Mouse (Mus musculus): ENCODE results near the gene Dcbld2. TPM values are rescaled to one million over a fixed set of nuclear protein-coding genes. Genes with fewer than 3 reads are reported as not detected.

The Dcbld2 gene
- polyA plus RNA-seq, 1 experiment from 2014 or later = 16.1 TPM

- Histone ChIP-seq H3K4me3 (no peak overlapping the region), H3K9me3 (replicated peaks) (no peaks in the 10 kb centered on the region), H3K4me1 (replicated peaks) (peaks cover 22% of the 10 kb centered on the region), H3K27me3 (replicated peaks) (no peaks in the 10 kb centered on the region), H3K27ac (ENCODE audit: poor library complexity, severe bottlenecking) (no peak overlapping the region), H3K9ac (no peak overlapping the region), H3K4me2 (no peak overlapping the region), H3K36me3 (peaks cover 70% of the 10 kb centered on the region)
- 91% methylated on average over 14 of the region's 14 CpGs for WGBS
- ATAC-seq (ENCODE audit: insufficient number of reproducible peaks, low FRiP score) = no peak
Measured at GRCm38 (mm10) chr16:58464051-58464450, 55.8 kb downstream of the Dcbld2 start.

GRCm38 (mm10) chr16:58465412-58465811 lies 57.2 kb downstream of the Dcbld2 start:
- Histone ChIP-seq H3K36me3 (peaks cover 77% of the 10 kb centered on the region), H3K4me3 (no peak overlapping the region), H3K4me2 (no peak overlapping the region), H3K9ac (no peak overlapping the region), H3K9me3 (replicated peaks) (no peaks in the 10 kb centered on the region), H3K27me3 (replicated peaks) (no peaks in the 10 kb centered on the region), H3K27ac (ENCODE audit: poor library complexity, severe bottlenecking) (no peak overlapping the region), H3K4me1 (replicated peaks) (peaks cover 13% of the 10 kb centered on the region)
- 80% methylated on average over 9 of the region's 9 CpGs for WGBS
- no peak for ATAC-seq (ENCODE audit: insufficient number of reproducible peaks, low FRiP score)

- ATAC-seq (ENCODE audit: insufficient number of reproducible peaks, low FRiP score) = no peak
- no peak overlapping the region for H3K9ac ChIP-seq
- H3K4me1 ChIP-seq (replicated peaks) = peaks cover 10% of the 10 kb centered on the region
- H3K4me3 ChIP-seq = no peak overlapping the region
- H3K4me2 ChIP-seq = no peak overlapping the region
- peaks cover 66% of the 10 kb centered on the region for H3K36me3 ChIP-seq
- WGBS = 86% methylated on average over 8 of the region's 8 CpGs
- H3K27me3 ChIP-seq (replicated peaks) = no peaks in the 10 kb centered on the region
- H3K27ac ChIP-seq (ENCODE audit: poor library complexity, severe bottlenecking) = no peak overlapping the region
- H3K9me3 ChIP-seq (replicated peaks) = no peaks in the 10 kb centered on the region
Measured at GRCm38 (mm10) chr16:58470061-58470460, 61.8 kb downstream of the Dcbld2 start.

- 60% methylated on average over 4 of the region's 4 CpGs for WGBS
- Histone ChIP-seq H3K36me3 (peaks cover 62% of the 10 kb centered on the region), H3K4me2 (no peak overlapping the region), H3K9me3 (replicated peaks) (no peaks in the 10 kb centered on the region), H3K4me1 (replicated peaks) (peaks cover 13% of the 10 kb centered on the region), H3K27ac (ENCODE audit: poor library complexity, severe bottlenecking) (no peak overlapping the region), H3K27me3 (replicated peaks) (no peaks in the 10 kb centered on the region), H3K4me3 (no peak overlapping the region), H3K9ac (no peak overlapping the region)
- ATAC-seq (ENCODE audit: insufficient number of reproducible peaks, low FRiP score) = no peak
Measured at GRCm38 (mm10) chr16:58470841-58471240, 62.6 kb downstream of the Dcbld2 start.

GRCm38 (mm10) chr16:58474875-58475274 lies 66.6 kb downstream of the Dcbld2 start:
- H3K27ac ChIP-seq (ENCODE audit: poor library complexity, severe bottlenecking) = peak overlapping the region; percentile 45
- H3K9me3 ChIP-seq (replicated peaks) = peaks cover 6% of the 10 kb centered on the region; the same call in 1 of the 2 replicates
- no peak overlapping the region for H3K4me3 ChIP-seq
- H3K9ac ChIP-seq = no peak overlapping the region
- peaks cover 14% of the 10 kb centered on the region for H3K4me1 ChIP-seq (replicated peaks)
- no peak for ATAC-seq (ENCODE audit: insufficient number of reproducible peaks, low FRiP score)
- H3K4me2 ChIP-seq = no peak overlapping the region
- no peaks in the 10 kb centered on the region for H3K27me3 ChIP-seq (replicated peaks)
- peaks cover 62% of the 10 kb centered on the region for H3K36me3 ChIP-seq
- 69% methylated on average over 3 of the region's 3 CpGs for WGBS

- H3K9ac ChIP-seq = no peak overlapping the region
- WGBS = 77% methylated on average over 3 of the region's 3 CpGs
- peaks cover 14% of the 10 kb centered on the region for H3K4me1 ChIP-seq (replicated peaks)
- peaks cover 6% of the 10 kb centered on the region; the same call in 1 of the 2 replicates for H3K9me3 ChIP-seq (replicated peaks)
- no peaks in the 10 kb centered on the region for H3K27me3 ChIP-seq (replicated peaks)
- H3K27ac ChIP-seq (ENCODE audit: poor library complexity, severe bottlenecking) = no peak overlapping the region
- peaks cover 62% of the 10 kb centered on the region for H3K36me3 ChIP-seq
- H3K4me2 ChIP-seq = no peak overlapping the region
- ATAC-seq (ENCODE audit: insufficient number of reproducible peaks, low FRiP score) = no peak
- H3K4me3 ChIP-seq = no peak overlapping the region
Measured at GRCm38 (mm10) chr16:58475544-58476154, 67.4 kb downstream of the Dcbld2 start.

GRCm38 (mm10) chr16:58476363-58476762 lies 68.1 kb downstream of the Dcbld2 start:
- no peak for ATAC-seq (ENCODE audit: insufficient number of reproducible peaks, low FRiP score)
- peaks cover 64% of the 10 kb centered on the region for H3K36me3 ChIP-seq
- H3K4me3 ChIP-seq = no peak overlapping the region
- H3K9ac ChIP-seq = no peak overlapping the region
- 58% methylated on average over 2 of the region's 2 CpGs for WGBS
- H3K27me3 ChIP-seq (replicated peaks) = no peaks in the 10 kb centered on the region
- peaks cover 17% of the 10 kb centered on the region for H3K4me1 ChIP-seq (replicated peaks)
- no peak overlapping the region for H3K4me2 ChIP-seq
- H3K9me3 ChIP-seq (replicated peaks) = peaks cover 6% of the 10 kb centered on the region; the same call in 1 of the 2 replicates
- peak overlapping the region; percentile 51; the same call in 1 of the 2 replicates for H3K27ac ChIP-seq (ENCODE audit: poor library complexity, severe bottlenecking)

- Histone ChIP-seq H3K27me3 (replicated peaks) (no peaks in the 10 kb centered on the region), H3K36me3 (peaks cover 57% of the 10 kb centered on the region), H3K27ac (ENCODE audit: poor library complexity, severe bottlenecking) (no peak overlapping the region), H3K9me3 (replicated peaks) (peaks cover 6% of the 10 kb centered on the region; the same call in 1 of the 2 replicates), H3K4me3 (no peak overlapping the region), H3K9ac (no peak overlapping the region), H3K4me2 (no peak overlapping the region), H3K4me1 (replicated peaks) (peaks cover 31% of the 10 kb centered on the region)
- WGBS = 87% methylated on average over 4 of the region's 4 CpGs
- ATAC-seq (ENCODE audit: insufficient number of reproducible peaks, low FRiP score) = no peak
Measured at GRCm38 (mm10) chr16:58479898-58480448, 71.7 kb downstream of the Dcbld2 start.

GRCm38 (mm10) chr16:58481219-58481905 lies 73.1 kb downstream of the Dcbld2 start:
- Histone ChIP-seq H3K27me3 (replicated peaks) (no peaks in the 10 kb centered on the region), H3K9ac (no peak overlapping the region), H3K4me1 (replicated peaks) (peaks cover 23% of the 10 kb centered on the region), H3K36me3 (peaks cover 53% of the 10 kb centered on the region), H3K9me3 (replicated peaks) (peaks cover 6% of the 10 kb centered on the region; the same call in 1 of the 2 replicates), H3K4me2 (peak overlapping the region; percentile 46; the same call in 1 of the 2 replicates), H3K4me3 (no peak overlapping the region), H3K27ac (ENCODE audit: poor library complexity, severe bottlenecking) (peak overlapping the region; percentile 58)
- ATAC-seq (ENCODE audit: insufficient number of reproducible peaks, low FRiP score) = no peak
- WGBS = 60% methylated on average over 9 of the region's 9 CpGs

GRCm38 (mm10) chr16:58481906-58482270 lies 73.6 kb downstream of the Dcbld2 start:
- ATAC-seq (ENCODE audit: insufficient number of reproducible peaks, low FRiP score) = no peak
- Histone ChIP-seq H3K9ac (no peak overlapping the region), H3K4me1 (replicated peaks) (peaks cover 20% of the 10 kb centered on the region), H3K4me2 (peak overlapping the region; percentile 46; the same call in 1 of the 2 replicates), H3K36me3 (peaks cover 53% of the 10 kb centered on the region), H3K27ac (ENCODE audit: poor library complexity, severe bottlenecking) (peak overlapping the region; percentile 58), H3K9me3 (replicated peaks) (peaks cover 6% of the 10 kb centered on the region; the same call in 1 of the 2 replicates), H3K27me3 (replicated peaks) (no peaks in the 10 kb centered on the region), H3K4me3 (no peak overlapping the region)
- 41% methylated on average over 5 of the region's 5 CpGs for WGBS

GRCm38 (mm10) chr16:58482296-58482695 lies 74.1 kb downstream of the Dcbld2 start:
- Histone ChIP-seq H3K36me3 (peaks cover 53% of the 10 kb centered on the region), H3K27me3 (replicated peaks) (no peaks in the 10 kb centered on the region), H3K4me2 (no peak overlapping the region), H3K9ac (no peak overlapping the region), H3K9me3 (replicated peaks) (peaks cover 6% of the 10 kb centered on the region; the same call in 1 of the 2 replicates), H3K4me3 (no peak overlapping the region), H3K27ac (ENCODE audit: poor library complexity, severe bottlenecking) (peak overlapping the region; percentile 58; the same call in 1 of the 2 replicates), H3K4me1 (replicated peaks) (peaks cover 20% of the 10 kb centered on the region)
- no peak for ATAC-seq (ENCODE audit: insufficient number of reproducible peaks, low FRiP score)
- 39% methylated on average over 3 of the region's 3 CpGs for WGBS

All from heart, embryonic 12.5 days (tissue).